Mouse (Mus musculus) E14TG2a.4 (cell line): Measurements from ENCODE around the gene Iqcj.

Experiments used
- CTCF ChIP-seq: conservative IDR thresholded peaks from 2 replicates; pipeline ENCODE4 v1.5.1; 2014; ENCODE audit warnings: low read length
- POU5F1 ChIP-seq: IDR thresholded peaks from 2 replicates; pipeline ENCODE4 v1.6.1; 2014; ENCODE audit warnings: low read length, borderline replicate concordance

GRCm38 (mm10) chr3:67884335-67884734 is 7.7 kb upstream of the Iqcj start:
- TF ChIP-seq CTCF: no peak
- TF ChIP-seq POU5F1: no peak
